Mouse (Mus musculus): Measurements from ENCODE around the gene Sema3e.

The Sema3e gene

DNA sequence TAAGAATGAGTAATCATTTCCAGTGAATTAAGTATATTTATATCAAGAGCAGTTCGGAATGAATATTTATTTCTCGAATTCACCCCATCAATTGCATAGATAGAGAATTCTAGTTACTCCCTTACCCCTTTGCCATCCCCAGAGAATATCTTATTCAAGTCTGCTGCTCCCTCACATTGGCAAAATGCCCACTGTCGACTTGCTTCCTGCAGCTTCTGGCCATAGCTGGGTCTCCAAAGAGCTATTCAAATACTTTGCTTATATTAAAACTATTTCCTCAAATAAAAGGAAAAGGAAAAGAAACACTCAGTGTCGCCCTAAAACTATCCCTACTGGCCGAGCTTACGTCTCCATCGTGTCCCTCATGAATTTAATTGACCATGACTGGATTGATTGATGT is 191.1 kb downstream of the Sema3e start:
- no peak for DNase-seq

DNA sequence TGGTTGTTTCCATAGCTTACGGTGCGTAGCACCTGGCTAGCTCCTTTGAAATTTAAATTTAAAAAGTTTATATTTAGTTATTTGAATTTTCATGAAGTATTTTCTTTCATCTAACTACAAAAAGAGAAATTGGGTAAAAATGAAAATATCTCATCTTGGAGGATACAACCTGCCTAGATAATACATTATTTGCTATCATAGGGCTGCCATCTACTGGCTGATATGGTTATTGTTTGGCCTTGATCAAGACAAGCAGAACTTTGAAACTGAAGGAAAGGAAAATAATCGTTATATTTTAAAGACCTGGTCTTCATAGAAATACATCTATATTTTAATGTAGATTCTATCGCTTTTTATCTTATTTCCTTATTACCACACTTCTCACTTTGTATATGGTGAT is 193.6 kb downstream of the Sema3e start:
- peak; percentile 1 for DNase-seq

DNA sequence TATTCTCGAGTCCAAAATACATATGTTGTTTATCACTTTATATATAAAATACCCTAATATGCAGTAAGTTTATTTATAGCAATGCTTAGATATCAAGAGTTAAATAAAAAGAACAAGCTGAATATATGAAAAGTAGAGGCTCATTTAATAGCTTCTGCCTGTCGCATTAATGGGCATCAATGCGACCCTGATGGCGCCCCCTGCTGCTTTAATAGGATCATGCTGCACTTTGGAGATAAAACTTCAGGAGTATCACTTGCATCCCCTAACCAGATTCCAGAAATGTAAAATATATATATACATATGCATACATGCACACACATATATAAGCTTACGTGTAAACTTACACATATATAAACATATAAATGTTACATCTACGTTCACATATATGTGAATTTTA is 199.4 kb downstream of the Sema3e start:
- DNase-seq, result no peak

DNA sequence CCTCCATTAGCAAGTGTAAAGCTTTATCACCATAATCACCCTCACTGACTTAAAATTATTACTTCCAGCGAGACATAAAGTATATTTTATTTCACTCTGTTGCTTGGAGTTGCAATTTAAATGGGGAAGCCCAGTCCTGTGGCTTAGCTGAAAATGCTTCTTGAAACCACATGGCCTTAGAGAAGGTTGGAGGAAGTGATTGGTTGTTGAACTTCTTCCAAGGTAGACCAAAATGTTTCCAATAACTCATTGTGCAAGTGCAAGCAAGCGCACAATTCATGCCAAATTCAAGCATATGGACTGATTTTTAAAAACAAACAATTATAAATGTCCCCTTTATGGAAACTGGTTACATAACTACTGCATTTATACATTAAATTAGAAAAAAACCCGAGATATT is 206.0 kb downstream of the Sema3e start:
- DNase-seq, result no peak

DNA sequence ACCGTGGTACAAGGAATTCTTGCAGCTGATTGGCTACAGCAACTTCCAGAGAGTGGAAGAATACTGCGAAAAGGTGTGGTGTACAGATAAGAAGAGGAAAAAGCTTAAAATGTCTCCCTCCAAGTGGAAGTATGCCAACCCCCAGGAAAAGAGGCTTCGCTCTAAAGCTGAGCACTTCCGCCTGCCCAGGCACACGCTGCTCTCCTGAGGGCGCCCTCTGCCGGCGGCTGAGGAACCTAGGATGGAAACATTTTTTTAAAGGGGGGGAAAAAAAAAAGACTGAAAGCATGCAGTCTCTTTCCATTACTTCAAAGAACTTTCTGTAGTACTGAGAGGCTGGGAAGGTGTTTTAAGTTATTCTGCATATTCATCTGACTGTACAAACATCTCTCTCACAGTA is 227.5 kb downstream of the Sema3e start:
- peak; percentile 3 for DNase-seq

DNA sequence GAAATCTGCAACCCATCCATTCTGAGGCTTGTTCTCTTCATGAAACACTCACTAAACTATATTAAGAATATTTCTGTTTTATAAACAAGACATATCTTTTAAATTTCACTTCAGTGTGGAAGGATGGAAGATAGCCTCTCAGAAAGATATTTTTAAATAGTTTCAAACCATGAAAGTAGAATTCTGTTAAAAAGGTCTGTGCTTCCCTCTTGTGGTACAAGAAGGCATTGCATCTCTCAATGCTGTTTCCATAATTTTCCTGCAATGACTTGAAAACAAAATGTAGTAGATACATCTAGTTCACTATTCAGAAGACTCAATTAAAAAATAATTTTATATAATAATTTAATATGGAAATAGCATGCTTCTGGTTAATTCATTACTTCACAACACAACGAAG is 228.3 kb downstream of the Sema3e start:
- DNase-seq, result peak; percentile 30

DNA sequence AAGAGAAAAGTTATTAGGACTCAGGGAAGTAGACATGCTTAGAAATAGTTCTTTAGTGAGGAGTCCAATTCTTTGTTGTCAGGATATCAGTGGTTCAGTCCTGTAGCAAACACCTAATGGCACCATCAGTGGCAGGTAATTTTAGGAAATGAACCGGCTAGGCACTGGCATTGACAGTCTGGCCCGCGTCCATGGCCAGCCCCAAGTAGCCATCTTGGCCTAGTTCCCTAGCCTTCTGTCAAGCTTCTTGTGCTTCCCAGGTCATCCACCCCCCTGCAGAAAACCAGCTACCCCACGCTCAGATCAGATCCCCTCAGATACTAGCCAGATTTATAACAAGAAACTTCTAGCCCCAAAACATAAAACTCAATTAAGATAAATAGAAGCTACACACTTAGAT is 235.1 kb downstream of the Sema3e start:
- DNase-seq, result no peak

DNA sequence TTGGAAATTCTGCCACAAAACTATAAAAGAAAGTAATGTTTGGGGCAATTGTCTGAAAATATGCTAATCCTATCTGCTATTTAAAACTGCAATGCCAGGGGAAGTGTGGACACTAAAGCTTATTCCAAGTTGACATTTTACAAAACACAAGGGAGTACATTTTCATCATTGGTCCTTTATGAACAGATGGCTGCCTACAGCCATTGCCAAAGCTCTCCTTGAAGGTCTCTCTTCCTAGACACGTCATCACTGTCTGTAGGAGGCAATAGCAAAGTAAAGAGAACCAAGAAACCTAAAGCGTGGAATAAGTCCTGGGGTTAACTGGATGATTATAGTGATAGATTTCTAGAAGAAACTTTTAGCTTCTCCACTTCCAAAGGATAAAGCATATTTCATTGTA is 242.3 kb downstream of the Sema3e start:
- DNase-seq, result no peak

Measured in kidney, adult 9 months (tissue).